Mouse (Mus musculus): Measurements from ENCODE around the gene Phkg2.

DNA sequence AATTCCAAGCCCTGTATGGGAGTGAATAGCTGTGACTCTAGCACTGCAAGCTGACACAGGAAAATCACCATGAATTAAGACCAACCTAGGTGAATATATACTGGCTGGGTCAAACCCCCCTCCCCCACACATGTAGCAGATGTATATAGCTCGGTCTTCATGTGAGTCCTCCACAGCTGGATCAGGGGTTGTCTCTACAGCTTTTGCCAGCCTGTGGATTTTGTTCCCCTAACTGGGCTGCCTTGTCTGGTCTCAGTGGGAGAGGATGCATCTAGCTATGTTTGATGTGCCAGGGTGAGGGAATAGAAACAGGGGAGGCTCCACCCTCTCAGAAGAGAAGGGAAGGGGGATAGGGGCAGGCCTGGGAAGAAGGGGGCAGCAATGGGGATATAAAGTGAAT lies 43.2 kb downstream of the Phkg2 start:
- TF ChIP-seq POLR2A (IDR thresholded peaks at IDR 0.05; ENCODE audit: insufficient read length, low read depth), result no peak
- TF ChIP-seq E2F4 (IDR thresholded peaks at IDR 0.05; ENCODE audit: insufficient read depth), result no peak
- TF ChIP-seq USF1 (IDR thresholded peaks at IDR 0.05; ENCODE audit: low read depth), result no peak
- no peak for TF ChIP-seq MAX (IDR thresholded peaks at IDR 0.05; ENCODE audit: low read depth)
